Mouse (Mus musculus) midbrain, embryonic 15.5 days (tissue): ENCODE data around the gene Nlrc5. TPM values are rescaled to one million over a fixed set of nuclear protein-coding genes. Genes with fewer than 3 reads are reported as not detected.

ENCODE experiments used
- ATAC-seq: fragments of 200-750 bp; cut with Nextera tagmentation; replicated peaks from 2 replicates; pipeline ENCODE4 v1.8.0; 2017; ENCODE audit warnings: moderate TSS enrichment
- H3K27ac ChIP-seq: fragments of 300-500 bp; sonication (generic); 2 replicates; pipeline ENCODE4 v1.5.1; 2015; ENCODE audit warnings: mild to moderate bottlenecking, inconsistent platforms
- H3K27me3 ChIP-seq: fragments of 300-500 bp; sonication (generic); replicated peaks from 2 replicates; pipeline ENCODE4 v1.6.1; 2015; ENCODE audit warnings: inconsistent platforms
- H3K36me3 ChIP-seq: fragments of 300-500 bp; sonication (generic); replicated peaks from 2 replicates; pipeline ENCODE4 v1.6.1; 2015; ENCODE audit warnings: inconsistent platforms
- H3K4me1 ChIP-seq: fragments of 300-500 bp; sonication (generic); 2 replicates; pipeline ENCODE4 v1.6.1; 2015; ENCODE audit warnings: inconsistent platforms
- H3K4me2 ChIP-seq: fragments of 300-500 bp; sonication (generic); 2 replicates; pipeline ENCODE4 v1.6.1; 2015; ENCODE audit warnings: inconsistent platforms, mild to moderate bottlenecking, moderate library complexity
- H3K4me3 ChIP-seq: fragments of 300-500 bp; sonication (generic); 2 replicates; pipeline ENCODE4 v1.5.1; 2015; ENCODE audit warnings: mild to moderate bottlenecking, inconsistent platforms
- H3K9ac ChIP-seq: fragments of 300-500 bp; sonication (generic); 2 replicates; pipeline ENCODE4 v1.6.1; 2015; ENCODE audit warnings: mild to moderate bottlenecking, inconsistent platforms
- H3K9me3 ChIP-seq: fragments of 300-500 bp; sonication (generic); 2 replicates; pipeline ENCODE4 v1.6.1; 2016; ENCODE audit warnings: inconsistent platforms
- WGBS: fragments of 180-500 bp; shearing (Covaris S2); methylation state at CpG from one replicate; pipeline ENCODE4 v1.1.7; 2015; ENCODE audit warnings: mixed read lengths; 5-methylcytosine and 5-hydroxymethylcytosine counted together
- polyA plus RNA-seq: library from polyadenylated mRNA; unstranded; fragments of >200 nt; fragmentation: Nextera tagmentation; extraction: Ambion mirVana; gene quantifications from 2 replicates; pipeline ENCODE4 v1.2.1, GENCODE M21; 2015

Gene Nlrc5
- polyA plus RNA-seq, 1 experiment from 2014 or later = 0.45 TPM

DNA sequence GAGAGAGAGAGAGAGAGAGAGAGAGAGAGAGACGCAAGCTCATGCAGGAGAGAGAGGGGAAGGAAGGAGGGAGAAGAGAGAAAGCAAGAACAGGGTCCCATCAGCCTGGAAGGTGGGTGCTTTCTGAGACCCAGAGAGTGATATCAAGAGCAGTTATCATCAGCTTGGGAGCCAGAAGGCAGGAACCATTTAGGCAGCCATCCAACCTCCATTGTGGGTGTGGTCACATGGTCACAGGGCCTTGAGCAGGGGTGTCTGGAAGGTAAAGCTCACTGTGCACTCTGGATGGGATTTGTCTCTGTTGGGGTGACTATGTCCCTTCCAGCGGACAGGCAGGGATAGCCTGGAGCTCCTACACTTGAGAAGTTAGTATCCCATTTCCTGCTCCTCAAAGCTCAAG is 105.9 kb downstream of the Nlrc5 start:
- H3K4me3 ChIP-seq = no peak overlapping the region
- no peak for ATAC-seq
- no peaks in the 10 kb centered on the region for H3K27me3 ChIP-seq
- 77% methylated on average over 2 of the region's 2 CpGs for WGBS
- H3K4me2 ChIP-seq = no peak overlapping the region
- H3K4me1 ChIP-seq = peaks cover 3% of the 10 kb centered on the region; the same call in 1 of the 2 replicates
- no peaks in the 10 kb centered on the region for H3K36me3 ChIP-seq
- no peaks in the 10 kb centered on the region for H3K9me3 ChIP-seq
- no peak overlapping the region for H3K9ac ChIP-seq
- no peak overlapping the region for H3K27ac ChIP-seq

DNA sequence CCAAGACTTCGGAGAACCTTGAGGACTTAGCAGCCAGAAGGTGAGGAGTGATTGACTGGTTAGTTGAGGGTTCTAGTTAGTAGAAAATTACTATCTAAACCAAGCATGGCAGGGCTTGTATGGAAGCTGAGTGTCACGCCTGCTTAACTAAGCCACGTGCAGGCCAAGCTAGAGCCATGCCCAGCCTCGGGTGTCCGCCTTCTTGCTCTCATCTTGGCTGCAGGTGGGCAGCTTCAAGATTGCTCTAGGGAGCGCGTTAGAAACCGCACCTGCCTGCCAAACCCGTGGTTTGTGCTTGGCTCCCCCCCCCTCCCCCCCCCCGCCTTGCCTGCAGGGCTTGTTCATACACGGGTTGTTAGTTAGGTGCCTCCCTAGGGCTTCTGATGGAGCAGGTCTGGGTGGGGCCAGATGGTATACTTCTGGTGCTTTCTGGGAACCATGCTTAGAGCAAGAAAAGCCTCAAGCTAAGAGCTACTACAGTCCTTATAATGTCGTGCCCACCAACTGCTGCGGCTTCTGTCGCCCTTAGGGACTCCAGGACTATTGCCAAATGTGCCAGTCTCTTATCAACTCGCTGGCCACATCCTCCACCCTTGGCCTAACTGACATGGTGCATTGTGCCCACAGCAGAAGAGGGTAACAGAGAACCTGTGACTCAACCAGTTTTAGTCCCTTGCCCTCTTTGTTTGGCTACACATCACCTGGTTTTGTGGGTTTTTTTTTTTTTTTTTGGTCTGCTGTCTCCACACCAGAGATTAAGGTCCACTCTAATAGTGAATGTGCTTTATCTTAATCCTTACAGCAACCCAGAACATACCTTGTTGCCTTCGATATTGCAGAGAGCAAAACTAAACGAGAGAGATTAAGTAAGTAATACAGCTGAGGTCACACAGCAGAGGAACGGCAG is 107.0 kb downstream of the Nlrc5 start:
- H3K36me3 ChIP-seq = no peaks in the 10 kb centered on the region
- no peak for ATAC-seq
- H3K4me3 ChIP-seq = no peak overlapping the region
- no peak overlapping the region for H3K9ac ChIP-seq
- H3K4me2 ChIP-seq = no peak overlapping the region
- no peak overlapping the region for H3K27ac ChIP-seq
- peaks cover 9% of the 10 kb centered on the region; the same call in 1 of the 2 replicates for H3K4me1 ChIP-seq
- H3K9me3 ChIP-seq = no peaks in the 10 kb centered on the region
- no peaks in the 10 kb centered on the region for H3K27me3 ChIP-seq
- 67% methylated on average over 18 of the region's 18 CpGs for WGBS

DNA sequence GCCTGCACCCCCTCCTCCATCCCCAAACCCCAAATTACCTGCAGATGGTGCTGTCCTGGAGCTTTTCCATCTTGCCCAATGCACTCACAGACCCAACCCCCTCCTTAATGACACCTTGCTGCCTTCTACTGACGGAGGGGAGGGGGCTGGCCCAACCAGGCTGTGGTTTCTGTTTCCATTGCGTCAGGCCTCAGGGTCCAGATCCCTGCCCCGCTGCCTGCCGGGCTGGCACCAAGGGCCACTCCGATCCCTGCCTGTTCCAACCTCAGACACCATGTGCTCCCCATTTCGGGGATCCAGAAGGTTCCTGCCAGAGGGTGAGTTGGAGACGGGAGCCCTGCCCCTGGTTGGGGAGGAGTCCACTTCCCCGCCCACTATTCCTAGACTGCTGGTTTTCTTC is 109.8 kb downstream of the Nlrc5 start:
- no peak for ATAC-seq
- no peaks in the 10 kb centered on the region for H3K27me3 ChIP-seq
- no peak overlapping the region for H3K27ac ChIP-seq
- no peak overlapping the region for H3K4me2 ChIP-seq
- H3K9me3 ChIP-seq = no peaks in the 10 kb centered on the region
- no peak overlapping the region for H3K4me3 ChIP-seq
- H3K4me1 ChIP-seq = peaks cover 9% of the 10 kb centered on the region; the same call in 1 of the 2 replicates
- WGBS = 83% methylated on average over 8 of the region's 8 CpGs
- no peaks in the 10 kb centered on the region for H3K36me3 ChIP-seq
- no peak overlapping the region for H3K9ac ChIP-seq

DNA sequence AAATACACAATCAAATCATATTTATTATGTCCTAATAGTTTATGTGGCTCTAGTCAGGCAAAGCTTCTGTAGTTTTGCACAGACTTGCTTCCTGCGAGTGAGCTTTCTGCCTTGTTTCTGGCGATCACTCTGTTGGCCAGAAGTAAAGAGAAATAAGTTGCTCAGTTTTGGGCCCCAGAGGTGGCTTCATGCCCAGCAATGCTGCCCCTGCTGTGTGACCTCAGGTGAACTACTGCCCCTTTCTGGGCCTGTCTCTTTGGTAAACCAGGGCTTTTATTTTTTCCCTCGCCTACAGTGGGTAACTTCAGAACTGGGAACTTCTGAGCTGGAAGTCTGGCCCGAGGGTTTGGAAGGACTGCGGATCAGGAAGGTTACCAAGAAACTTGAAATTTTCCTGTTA is 114.9 kb downstream of the Nlrc5 start:
- Histone ChIP-seq H3K9me3 (no peaks in the 10 kb centered on the region), H3K4me1 (peaks cover 24% of the 10 kb centered on the region), H3K9ac (no peak overlapping the region), H3K36me3 (no peaks in the 10 kb centered on the region), H3K4me2 (no peak overlapping the region), H3K27ac (no peak overlapping the region), H3K27me3 (no peaks in the 10 kb centered on the region), H3K4me3 (no peak overlapping the region)
- WGBS = 55% methylated on average over 5 of the region's 5 CpGs
- ATAC-seq = no peak

DNA sequence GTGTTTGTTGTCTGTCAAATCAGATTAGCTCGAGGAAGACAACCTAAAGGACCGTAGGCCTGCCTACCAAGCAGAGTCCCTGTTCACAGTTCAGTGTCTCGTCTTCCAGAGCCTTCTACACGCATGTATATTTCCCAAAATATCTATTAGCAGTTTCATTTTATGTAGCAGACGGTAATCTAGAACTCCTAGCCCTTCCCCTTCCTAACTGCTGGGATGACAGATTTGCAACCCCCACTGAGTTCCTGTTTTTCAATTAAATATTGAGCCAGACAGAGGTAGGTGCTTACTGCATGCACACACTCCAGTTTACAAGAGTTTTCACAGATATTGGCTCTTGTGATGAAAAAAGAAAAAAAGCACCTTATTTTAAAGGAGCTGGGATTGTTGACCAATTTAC is 115.3 kb downstream of the Nlrc5 start:
- Histone ChIP-seq H3K27ac (no peak overlapping the region), H3K27me3 (no peaks in the 10 kb centered on the region), H3K4me1 (peaks cover 24% of the 10 kb centered on the region), H3K4me3 (no peak overlapping the region), H3K4me2 (no peak overlapping the region), H3K36me3 (no peaks in the 10 kb centered on the region), H3K9ac (no peak overlapping the region), H3K9me3 (no peaks in the 10 kb centered on the region)
- 33% methylated on average over 5 of the region's 5 CpGs for WGBS
- ATAC-seq = no peak

DNA sequence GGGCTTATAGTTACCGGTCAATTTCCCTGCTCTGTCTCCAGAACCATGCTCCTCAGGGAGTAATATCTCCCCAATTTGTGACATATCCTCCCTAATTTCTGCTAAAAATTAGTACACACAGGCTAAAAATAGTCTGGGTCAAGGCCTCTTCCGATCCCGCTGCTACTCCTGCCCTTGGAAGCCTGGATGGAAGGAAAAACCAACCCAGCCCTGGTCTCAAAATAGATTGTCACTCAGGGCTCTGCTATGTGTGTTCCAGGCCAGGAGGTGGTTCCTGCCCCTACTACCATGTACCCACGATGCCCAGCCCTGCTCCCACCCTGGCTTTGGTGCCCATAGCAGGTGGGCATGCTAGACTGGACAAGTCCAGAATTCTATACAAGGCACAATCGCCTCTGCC is 115.8 kb downstream of the Nlrc5 start:
- Histone ChIP-seq H3K9me3 (no peaks in the 10 kb centered on the region), H3K27me3 (no peaks in the 10 kb centered on the region), H3K9ac (no peak overlapping the region), H3K27ac (no peak overlapping the region), H3K4me2 (no peak overlapping the region), H3K4me3 (no peak overlapping the region), H3K36me3 (no peaks in the 10 kb centered on the region), H3K4me1 (peaks cover 24% of the 10 kb centered on the region)
- no peak for ATAC-seq
- 81% methylated on average over 5 of the region's 5 CpGs for WGBS

DNA sequence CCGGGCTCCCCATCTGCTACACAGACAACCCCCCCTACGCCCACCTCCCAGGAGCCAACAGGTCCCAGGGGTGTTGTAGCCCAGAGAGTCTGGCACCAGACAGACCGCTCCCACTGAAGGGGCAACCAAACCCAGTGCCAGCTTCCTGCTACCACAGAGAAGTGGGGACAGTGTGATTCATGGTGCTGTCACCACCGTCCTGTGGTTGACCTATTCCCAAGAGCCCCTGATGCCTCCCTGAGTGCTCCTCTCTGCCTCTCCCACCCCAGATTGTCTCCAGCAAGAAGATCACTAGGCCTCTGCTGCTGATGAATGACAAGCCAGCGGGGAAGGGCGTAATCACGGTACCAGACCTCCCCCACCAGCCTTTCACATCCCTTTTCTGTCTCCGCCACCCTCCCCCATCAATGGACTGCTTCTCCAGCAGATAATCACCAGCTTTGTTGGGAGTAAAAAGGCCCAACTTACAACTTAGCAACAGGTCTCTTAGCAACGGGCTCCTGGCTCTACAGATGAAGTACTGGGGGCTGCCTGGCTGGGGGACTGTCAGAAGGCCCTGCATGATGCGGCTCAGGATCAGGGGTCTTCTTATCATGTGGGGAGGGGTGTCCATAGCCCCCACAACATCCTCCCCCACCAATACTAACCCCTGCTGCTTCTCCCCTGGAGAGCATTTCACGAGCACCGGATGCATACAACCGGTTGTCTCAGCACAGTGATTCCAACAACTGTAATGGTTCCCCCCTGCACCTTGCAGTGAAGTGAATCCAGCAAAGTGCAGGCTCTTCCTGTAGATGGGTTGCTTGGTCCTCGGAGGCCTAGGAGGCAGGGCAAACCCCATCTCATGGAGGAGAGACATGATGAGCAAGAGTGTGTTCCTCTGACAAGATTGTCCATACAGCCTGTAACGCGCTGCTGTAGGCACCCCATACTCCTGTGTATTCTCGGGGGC is 117.6 kb downstream of the Nlrc5 start:
- WGBS = 26% methylated on average over 17 of the region's 17 CpGs
- H3K4me2 ChIP-seq = no peak overlapping the region
- no peaks in the 10 kb centered on the region for H3K36me3 ChIP-seq
- H3K4me3 ChIP-seq = no peak overlapping the region
- no peaks in the 10 kb centered on the region for H3K9me3 ChIP-seq
- H3K4me1 ChIP-seq = peaks cover 17% of the 10 kb centered on the region
- no peak overlapping the region for H3K9ac ChIP-seq
- peak; percentile 89 for ATAC-seq
- peak overlapping the region; percentile 76 for H3K27ac ChIP-seq
- no peaks in the 10 kb centered on the region for H3K27me3 ChIP-seq

DNA sequence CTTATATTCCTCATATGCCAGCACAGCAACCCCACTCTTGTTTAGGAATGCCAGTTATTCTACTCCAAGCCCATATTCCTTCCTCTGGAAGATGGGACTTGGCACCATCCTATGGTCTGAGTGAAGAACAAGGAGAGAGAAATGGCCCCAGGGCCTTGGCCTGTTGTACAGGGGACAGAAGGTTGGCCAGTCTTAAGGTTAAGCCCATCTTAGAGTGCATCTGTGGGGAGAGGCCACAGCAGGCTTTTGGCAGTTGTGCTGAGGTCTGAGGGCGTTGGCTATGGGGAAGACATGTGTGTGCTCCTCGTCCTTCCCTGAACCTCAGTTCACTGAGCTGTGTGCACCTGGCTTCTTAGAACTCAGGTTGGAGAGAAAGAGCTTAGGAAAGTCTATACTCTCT is 118.5 kb downstream of the Nlrc5 start:
- 71% methylated on average over 2 of the region's 2 CpGs for WGBS
- Histone ChIP-seq H3K9me3 (no peaks in the 10 kb centered on the region), H3K36me3 (no peaks in the 10 kb centered on the region), H3K4me3 (no peak overlapping the region), H3K27me3 (no peaks in the 10 kb centered on the region), H3K27ac (peak overlapping the region; percentile 76; the same call in 1 of the 2 replicates), H3K4me2 (no peak overlapping the region), H3K4me1 (peaks cover 17% of the 10 kb centered on the region), H3K9ac (no peak overlapping the region)
- no peak for ATAC-seq

DNA sequence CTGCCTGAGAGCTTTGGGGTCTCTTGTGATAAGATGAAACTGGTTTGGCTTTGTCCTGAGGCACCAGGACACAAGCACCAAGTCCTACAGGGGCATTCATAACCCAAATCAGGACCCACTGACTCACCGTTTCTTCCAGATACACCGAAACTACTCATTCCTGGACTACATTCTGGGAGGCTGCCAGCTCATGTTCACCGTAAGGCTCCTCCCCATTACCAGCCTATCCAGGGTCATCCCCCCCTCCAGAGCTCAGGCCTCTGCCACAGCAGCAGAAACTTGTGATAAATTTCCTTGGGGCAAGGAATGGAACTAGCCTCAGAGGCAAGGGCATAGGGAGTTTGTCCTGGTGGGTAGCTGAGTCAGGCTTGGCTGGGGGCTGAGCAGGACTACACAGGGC is 123.1 kb downstream of the Nlrc5 start:
- no peak overlapping the region for H3K27ac ChIP-seq
- no peak overlapping the region for H3K4me2 ChIP-seq
- no peaks in the 10 kb centered on the region for H3K27me3 ChIP-seq
- no peak overlapping the region for H3K9ac ChIP-seq
- H3K36me3 ChIP-seq = no peaks in the 10 kb centered on the region
- H3K4me3 ChIP-seq = no peak overlapping the region
- peaks cover 8% of the 10 kb centered on the region for H3K4me1 ChIP-seq
- no peaks in the 10 kb centered on the region for H3K9me3 ChIP-seq
- ATAC-seq = no peak
- WGBS = 76% methylated on average over 3 of the region's 3 CpGs

DNA sequence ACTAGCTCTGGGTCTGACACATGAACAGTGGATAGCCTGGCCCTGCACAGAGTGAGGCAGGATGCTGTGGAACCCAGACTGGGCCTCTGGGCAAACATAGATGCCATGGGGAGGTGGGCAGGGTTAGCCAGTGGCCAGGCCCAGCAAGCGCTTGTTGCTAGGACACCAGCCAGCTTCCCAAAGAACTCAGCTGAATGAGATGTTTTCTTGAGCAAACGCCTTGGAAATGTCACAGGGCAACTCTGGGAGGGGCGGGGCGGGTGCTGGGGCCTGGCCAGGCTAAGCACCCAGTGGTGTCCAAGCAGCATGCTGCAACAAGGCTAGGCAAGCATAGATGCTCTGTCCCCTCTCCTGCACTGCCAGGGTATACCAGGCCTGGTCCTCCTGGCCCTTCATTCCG is 127.1 kb downstream of the Nlrc5 start:
- WGBS = 23% methylated on average over 5 of the region's 5 CpGs

DNA sequence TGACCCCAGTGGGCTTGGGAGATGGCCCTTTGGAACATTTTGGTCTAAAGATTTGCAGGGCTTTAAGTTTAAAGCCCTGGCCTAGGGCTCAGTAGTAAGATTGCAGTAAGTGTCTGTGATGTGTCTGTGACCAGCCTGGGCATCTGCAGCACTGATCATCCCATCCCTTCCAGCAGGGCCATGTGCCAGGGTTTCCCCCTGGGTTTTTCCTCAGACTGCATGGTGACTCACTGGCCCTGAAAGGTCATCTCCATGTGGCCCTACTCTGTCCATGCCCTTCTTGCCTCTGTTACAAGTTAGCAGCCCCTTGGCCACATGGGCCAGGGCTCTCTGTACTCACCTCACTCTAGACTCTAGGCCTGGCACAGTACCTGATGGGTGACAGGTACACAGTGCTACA is 130.3 kb downstream of the Nlrc5 start:
- H3K9ac ChIP-seq = no peak overlapping the region
- no peak for ATAC-seq
- no peaks in the 10 kb centered on the region for H3K27me3 ChIP-seq
- no peak overlapping the region for H3K4me3 ChIP-seq
- H3K4me1 ChIP-seq = peaks cover 40% of the 10 kb centered on the region
- no peaks in the 10 kb centered on the region for H3K36me3 ChIP-seq
- no peak overlapping the region for H3K4me2 ChIP-seq
- H3K27ac ChIP-seq = no peak overlapping the region
- no peaks in the 10 kb centered on the region for H3K9me3 ChIP-seq

More for the DNA sequence above, 127.1 kb downstream of the Nlrc5 start:
- Histone ChIP-seq H3K27me3 (no peaks in the 10 kb centered on the region), H3K9me3 (no peaks in the 10 kb centered on the region), H3K4me3 (no peak overlapping the region), H3K27ac (no peak overlapping the region), H3K36me3 (no peaks in the 10 kb centered on the region), H3K4me1 (peaks cover 19% of the 10 kb centered on the region), H3K9ac (no peak overlapping the region), H3K4me2 (no peak overlapping the region)
- ATAC-seq = peak; percentile 69

DNA sequence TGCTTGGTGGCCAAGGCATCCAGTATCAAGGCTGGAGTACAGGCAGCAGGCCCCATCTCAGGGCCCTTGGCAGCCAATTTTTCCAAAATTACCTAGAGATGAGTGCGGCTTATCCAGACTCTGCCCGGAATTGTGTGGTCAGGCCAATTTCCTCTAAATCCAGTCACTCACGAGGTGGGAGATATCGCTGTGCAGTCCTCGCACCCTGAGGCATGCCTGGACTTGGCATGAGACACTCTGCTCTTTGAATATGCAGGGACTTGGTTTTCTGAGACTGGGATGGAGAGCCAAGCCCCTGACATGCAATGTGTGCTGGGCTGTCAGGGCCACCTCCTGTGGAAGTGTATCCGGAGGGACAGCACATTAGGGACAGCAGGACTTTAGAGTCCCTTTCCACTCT is 131.9 kb downstream of the Nlrc5 start:
- no peak for ATAC-seq
- Histone ChIP-seq H3K27me3 (no peaks in the 10 kb centered on the region), H3K4me3 (no peak overlapping the region), H3K27ac (peak overlapping the region; percentile 90), H3K36me3 (no peaks in the 10 kb centered on the region), H3K4me2 (no peak overlapping the region), H3K9me3 (no peaks in the 10 kb centered on the region), H3K9ac (no peak overlapping the region), H3K4me1 (peaks cover 44% of the 10 kb centered on the region)
- WGBS = 55% methylated on average over 6 of the region's 6 CpGs
